9 mouse cellular contexts compared by ENCODE assay signal in genomic region chr16:91649246-91649645, GRCm38 (mm10). TPM values are rescaled to one million over a fixed set of nuclear protein-coding genes. Genes with fewer than 3 reads are reported as not detected.
DNase-seq lines count a peak whose midpoint lies in the region; ATAC-seq and TF ChIP-seq lines count a peak whose summit lies in the region.
"Had no signal": no experiment of that assay in that cellular context is flagged by ENCODE, and none has a peak within 500 bp of the region (broad histone marks: within the 10 kb centered on the region; RNA-seq: fewer than 3 reads in every experiment).

No protein-coding gene starts in this region.

- 61% methylated on average over 3 of the region's 3 CpGs for WGBS in kidney, embryonic 15.5 days
- 57% methylated on average over 3 of the region's 3 CpGs for WGBS in hindbrain, embryonic 16.5 days
- WGBS in midbrain, embryonic 16.5 days = 57% methylated on average over 3 of the region's 3 CpGs
- 25% methylated on average over 3 of the region's 3 CpGs for whole genome bisulfite sequencing in lung, adult 2 months

- TF ChIP-seq CTCF in brain, embryonic 14.5 days (IDR thresholded peaks at IDR 0.05; ENCODE audit: borderline replicate concordance, extremely low read depth, insufficient read depth, insufficient read length) = no peak
- no peak for TF ChIP-seq CTCF in lung, adult 2 months (IDR thresholded peaks at IDR 0.05; ENCODE audit: insufficient read depth, low read length)

- H3K9me3 ChIP-seq in kidney, embryonic 15.5 days (replicated peaks) = no peaks in the 10 kb centered on the region
- H3K9me3 ChIP-seq in hindbrain, embryonic 16.5 days (ENCODE audit: control insufficient read depth, low read length) = no peaks in the 10 kb centered on the region
- no peaks in the 10 kb centered on the region for H3K9me3 ChIP-seq in midbrain, embryonic 16.5 days (replicated peaks; ENCODE audit: control insufficient read depth, low read length, poor library complexity, severe bottlenecking)

- ATAC-seq in kidney, embryonic 15.5 days (replicated peaks; ENCODE audit: low FRiP score) = no peak
- ATAC-seq in hindbrain, embryonic 16.5 days = no peak
- no peak for ATAC-seq in midbrain, embryonic 16.5 days

- peaks cover 28% of the 10 kb centered on the region for H3K36me3 ChIP-seq in kidney, embryonic 15.5 days
- H3K36me3 ChIP-seq in hindbrain, embryonic 16.5 days (ENCODE audit: control insufficient read depth, insufficient read depth, low read length) = peaks cover 5% of the 10 kb centered on the region
- peaks cover 7% of the 10 kb centered on the region for H3K36me3 ChIP-seq in midbrain, embryonic 16.5 days (ENCODE audit: control insufficient read depth, insufficient read depth, low read length)

- no peaks in the 10 kb centered on the region for H3K27me3 ChIP-seq in kidney, embryonic 15.5 days
- no peaks in the 10 kb centered on the region for H3K27me3 ChIP-seq in hindbrain, embryonic 16.5 days (replicated peaks; ENCODE audit: control insufficient read depth, insufficient read depth, low read length)
- H3K27me3 ChIP-seq in midbrain, embryonic 16.5 days (ENCODE audit: control insufficient read depth, insufficient read depth, low read depth, low read length) = no peaks in the 10 kb centered on the region

- no peak for TF ChIP-seq POLR2A in brain, embryonic 14.5 days (IDR thresholded peaks at IDR 0.05; ENCODE audit: borderline replicate concordance, extremely low read depth, insufficient read depth, insufficient read length, poor library complexity, severe bottlenecking)
- no peak for TF ChIP-seq POLR2A in lung, adult 2 months (IDR thresholded peaks at IDR 0.05; ENCODE audit: borderline replicate concordance, extremely low read depth, low read depth, low read length)

- peaks cover 15% of the 10 kb centered on the region for H3K4me1 ChIP-seq in kidney, embryonic 15.5 days
- peaks cover 14% of the 10 kb centered on the region for H3K4me1 ChIP-seq in hindbrain, embryonic 16.5 days (ENCODE audit: control insufficient read depth, insufficient read depth, low read depth, low read length)
- peaks cover 22% of the 10 kb centered on the region for H3K4me1 ChIP-seq in midbrain, embryonic 16.5 days (ENCODE audit: control insufficient read depth, insufficient read depth, low read length)
- no peaks in the 10 kb centered on the region for H3K4me1 ChIP-seq in lung, adult 2 months (ENCODE audit: control insufficient read depth, insufficient read depth, low read length)

- H3K9ac ChIP-seq in kidney, embryonic 15.5 days = peak overlapping the region; percentile 15; the same call in 1 of the 2 replicates
- H3K9ac ChIP-seq in hindbrain, embryonic 16.5 days (ENCODE audit: low read depth, low read length) = no peak overlapping the region
- peak overlapping the region; percentile 55 for H3K9ac ChIP-seq in midbrain, embryonic 16.5 days (ENCODE audit: low read depth, low read length)

- H3K4me3 ChIP-seq in kidney, embryonic 15.5 days (replicated peaks) = peak overlapping the region; percentile 87
- peak overlapping the region; percentile 28 for H3K4me3 ChIP-seq in hindbrain, embryonic 16.5 days (ENCODE audit: low read length)
- peak overlapping the region; percentile 28 for H3K4me3 ChIP-seq in midbrain, embryonic 16.5 days (ENCODE audit: low read depth, low read length)
- no peak overlapping the region for H3K4me3 ChIP-seq in lung, adult 2 months (replicated peaks; ENCODE audit: extremely low read depth, low read depth, low read length)

- no peak overlapping the region for H3K27ac ChIP-seq in kidney, embryonic 15.5 days
- H3K27ac ChIP-seq in hindbrain, embryonic 16.5 days (ENCODE audit: low read depth, low read length) = no peak overlapping the region
- no peak overlapping the region for H3K27ac ChIP-seq in midbrain, embryonic 16.5 days (ENCODE audit: low read length)

- peak overlapping the region; percentile 97 for H3K4me2 ChIP-seq in kidney, embryonic 15.5 days
- peak overlapping the region; percentile 61 for H3K4me2 ChIP-seq in hindbrain, embryonic 16.5 days (ENCODE audit: low read length)
- H3K4me2 ChIP-seq in midbrain, embryonic 16.5 days (ENCODE audit: low read length) = peak overlapping the region; percentile 61

- no peak for DNase-seq in kidney, postnatal 10 days
- peak; percentile 11 for DNase-seq in brain, embryonic 14.5 days (ENCODE audit: low read depth)
- no peak for DNase-seq in urinary bladder, postnatal 25 days (ENCODE audit: low spot score)
- DNase-seq in cerebellum, postnatal 10 days = no peak
- no peak for DNase-seq in lung, adult 2 months
- DNase-seq: adrenal gland, postnatal 25 days had no signal

RNA-seq across cellular contexts. Expression of gene Son, which starts 1.9 kb away (rescaled TPM):
- polyA plus RNA-seq in kidney, embryonic 15.5 days (2015; fragmentation: Nextera tagmentation; extraction: Ambion mirVana) = 117 and 118 TPM in 2 replicates
- polyA plus RNA-seq in brain, embryonic 14.5 days (2012; rRNA removed) = 331 and 353 TPM in 2 replicates
- polyA plus RNA-seq in hindbrain, embryonic 16.5 days (2015; fragmentation: Nextera tagmentation; extraction: Ambion mirVana) = 89.4 and 94.5 TPM in 2 replicates
- 98.4 and 115 TPM in 2 replicates for polyA plus RNA-seq in midbrain, embryonic 16.5 days (2015; fragmentation: Nextera tagmentation; extraction: Ambion mirVana)
- polyA plus RNA-seq in lung, adult 2 months (2012; rRNA removed) = 144 and 200 TPM in 2 replicates

RNA-seq across cellular contexts. Expression of gene Gart, which starts 2.5 kb away (rescaled TPM):
- polyA plus RNA-seq in kidney, embryonic 15.5 days (2015; fragmentation: Nextera tagmentation; extraction: Ambion mirVana) = 128 and 132 TPM in 2 replicates
- 42.7 and 46.1 TPM in 2 replicates for polyA plus RNA-seq in brain, embryonic 14.5 days (2012; rRNA removed)
- 58.6 and 61.2 TPM in 2 replicates for polyA plus RNA-seq in hindbrain, embryonic 16.5 days (2015; fragmentation: Nextera tagmentation; extraction: Ambion mirVana)
- 55.2 and 62.5 TPM in 2 replicates for polyA plus RNA-seq in midbrain, embryonic 16.5 days (2015; fragmentation: Nextera tagmentation; extraction: Ambion mirVana)
- polyA plus RNA-seq in lung, adult 2 months (2012; rRNA removed) = 19.1 and 29.5 TPM in 2 replicates

RNA-seq across cellular contexts. Expression of gene Dnajc28, which starts 30.4 kb away (rescaled TPM):
- polyA plus RNA-seq in kidney, embryonic 15.5 days (2015; fragmentation: Nextera tagmentation; extraction: Ambion mirVana) = 3.0 and 3.8 TPM in 2 replicates
- polyA plus RNA-seq in brain, embryonic 14.5 days (2012; rRNA removed) = 3.6 and 3.9 TPM in 2 replicates
- polyA plus RNA-seq in hindbrain, embryonic 16.5 days (2015; fragmentation: Nextera tagmentation; extraction: Ambion mirVana) = 5.8 and 6.5 TPM in 2 replicates
- polyA plus RNA-seq in midbrain, embryonic 16.5 days (2015; fragmentation: Nextera tagmentation; extraction: Ambion mirVana) = 6.9 and 7.3 TPM in 2 replicates
- 1.3 and 1.7 TPM in 2 replicates for polyA plus RNA-seq in lung, adult 2 months (2012; rRNA removed)

RNA-seq across cellular contexts. Expression of gene Donson, which starts 39.3 kb away (rescaled TPM):
- polyA plus RNA-seq in kidney, embryonic 15.5 days (2015; fragmentation: Nextera tagmentation; extraction: Ambion mirVana) = 21.0 and 21.8 TPM in 2 replicates
- 36.4 and 45.3 TPM in 2 replicates for polyA plus RNA-seq in brain, embryonic 14.5 days (2012; rRNA removed)
- polyA plus RNA-seq in hindbrain, embryonic 16.5 days (2015; fragmentation: Nextera tagmentation; extraction: Ambion mirVana) = 19.4 and 21.5 TPM in 2 replicates
- 19.2 and 20.4 TPM in 2 replicates for polyA plus RNA-seq in midbrain, embryonic 16.5 days (2015; fragmentation: Nextera tagmentation; extraction: Ambion mirVana)
- polyA plus RNA-seq in lung, adult 2 months (2012; rRNA removed) = 5.5 and 6.6 TPM in 2 replicates

RNA-seq across cellular contexts. Expression of gene Tmem50b, which starts 51.6 kb away (rescaled TPM):
- polyA plus RNA-seq in kidney, embryonic 15.5 days (2015; fragmentation: Nextera tagmentation; extraction: Ambion mirVana) = 35.6 and 35.8 TPM in 2 replicates
- 52.3 and 55.4 TPM in 2 replicates for polyA plus RNA-seq in brain, embryonic 14.5 days (2012; rRNA removed)
- 114 and 131 TPM in 2 replicates for polyA plus RNA-seq in hindbrain, embryonic 16.5 days (2015; fragmentation: Nextera tagmentation; extraction: Ambion mirVana)
- polyA plus RNA-seq in midbrain, embryonic 16.5 days (2015; fragmentation: Nextera tagmentation; extraction: Ambion mirVana) = 95.1 and 106 TPM in 2 replicates
- polyA plus RNA-seq in lung, adult 2 months (2012; rRNA removed) = 87.2 and 111 TPM in 2 replicates
